Mouse (Mus musculus) right cerebral cortex, adult 18-20 months (tissue): Measurements from ENCODE around the gene Rbks.
A peak's percentile ranks its signal among the peaks of the same experiment; 100 is the strongest.

Source experiments
- DNase-seq: peaks from one replicate; pipeline ENCODE4 v3.0.0; 2022; ENCODE audit warnings: mixed read lengths

Rbks gene

GRCm38 (mm10) chr5:31696971-31697643, at the start of gene Rbks:
Gene Rbks (minus strand): TSS chr5:31697627.
- DNase-seq: no peak

- DNase-seq: no peak
Observed at GRCm38 (mm10) chr5:31742521-31743031, 45.1 kb upstream of the Rbks start.

- no peak for DNase-seq
Observed at GRCm38 (mm10) chr5:31741931-31742330, 44.5 kb upstream of the Rbks start.

GRCm38 (mm10) chr5:31732644-31733338, 35.4 kb upstream of the Rbks start:
- no peak for DNase-seq

- DNase-seq: no peak
Observed at GRCm38 (mm10) chr5:31727456-31727855, 30.0 kb upstream of the Rbks start.

- DNase-seq: no peak
Observed at GRCm38 (mm10) chr5:31725885-31726284, 28.5 kb upstream of the Rbks start.

GRCm38 (mm10) chr5:31724519-31724918, 27.1 kb upstream of the Rbks start:
- DNase-seq: no peak

GRCm38 (mm10) chr5:31715486-31716150, 18.2 kb upstream of the Rbks start:
- DNase-seq: no peak

GRCm38 (mm10) chr5:31713841-31714264, 16.4 kb upstream of the Rbks start:
- DNase-seq: no peak

- no peak for DNase-seq
Observed at GRCm38 (mm10) chr5:31713280-31713711, 15.9 kb upstream of the Rbks start.

- DNase-seq: no peak
Observed at GRCm38 (mm10) chr5:31709389-31709788, 12.0 kb upstream of the Rbks start.

GRCm38 (mm10) chr5:31706826-31707225, 9.4 kb upstream of the Rbks start:
- no peak for DNase-seq

GRCm38 (mm10) chr5:31704971-31705370, 7.5 kb upstream of the Rbks start:
- DNase-seq: peak; percentile 86

- DNase-seq: no peak
Observed at GRCm38 (mm10) chr5:31699397-31699796, 2.0 kb upstream of the Rbks start.

- DNase-seq: no peak
Observed at GRCm38 (mm10) chr5:31698931-31699330, 1.5 kb upstream of the Rbks start.

- peak; percentile 90 for DNase-seq
Observed at GRCm38 (mm10) chr5:31698297-31698726, 885 bp upstream of the Rbks start.

- peak; percentile 91 for DNase-seq
Observed at GRCm38 (mm10) chr5:31697644-31698296, 343 bp upstream of the Rbks start, which contains the start of gene Babam2. Gene Babam2 (plus strand): TSS chr5:31697684.

- no peak for DNase-seq
Observed at GRCm38 (mm10) chr5:31693191-31693590, 4.2 kb downstream of the Rbks start.

- DNase-seq: no peak
Observed at GRCm38 (mm10) chr5:31687972-31688371, 9.5 kb downstream of the Rbks start.

GRCm38 (mm10) chr5:31686040-31686439, 11.4 kb downstream of the Rbks start:
- DNase-seq: no peak

- DNase-seq: no peak
Observed at GRCm38 (mm10) chr5:31682305-31682704, 15.1 kb downstream of the Rbks start.

GRCm38 (mm10) chr5:31680183-31680582, 17.2 kb downstream of the Rbks start:
- no peak for DNase-seq

GRCm38 (mm10) chr5:31678000-31678399, 19.4 kb downstream of the Rbks start:
- DNase-seq: no peak
